Mouse (Mus musculus) right cerebral cortex, postnatal 4 days (tissue): ENCODE data around the gene Epb41l4b.

Source experiments
- DNase-seq: peaks from one replicate; pipeline ENCODE4 v3.0.0-alpha.2; 2022

Epb41l4b gene

GRCm38 (mm10) chr4:57153068-57153835 lies 10.0 kb upstream of the Epb41l4b start:
- no peak for DNase-seq

- no peak for DNase-seq
Measured at GRCm38 (mm10) chr4:57148182-57148581, 4.9 kb upstream of the Epb41l4b start.

GRCm38 (mm10) chr4:57142374-57143025 lies 737 bp downstream of the Epb41l4b start:
- peak; percentile 38 for DNase-seq

DNA sequence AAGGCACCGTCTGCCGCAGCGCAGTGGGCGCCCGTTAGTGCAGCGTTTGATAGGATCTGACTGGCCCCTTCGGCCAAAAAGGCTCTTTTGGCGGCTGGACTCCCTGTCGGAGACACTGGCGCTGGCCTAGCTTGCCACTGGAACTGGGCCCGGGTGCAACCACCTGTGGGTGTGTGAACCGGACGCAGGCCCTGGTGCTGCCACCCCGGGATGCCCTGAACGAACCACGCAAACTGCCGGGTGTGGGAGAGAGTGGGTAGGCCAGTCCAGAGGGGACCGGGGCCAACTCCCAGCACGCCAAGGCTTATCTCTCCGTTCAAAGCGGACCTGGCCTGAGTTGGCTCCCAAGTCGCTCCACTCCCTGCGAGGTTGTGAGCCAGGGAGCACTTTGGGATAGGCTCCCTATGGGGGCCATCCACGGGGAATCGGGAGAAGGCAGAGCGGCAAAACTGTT lies 1.3 kb downstream of the Epb41l4b start:
- DNase-seq, result peak; percentile 19

DNA sequence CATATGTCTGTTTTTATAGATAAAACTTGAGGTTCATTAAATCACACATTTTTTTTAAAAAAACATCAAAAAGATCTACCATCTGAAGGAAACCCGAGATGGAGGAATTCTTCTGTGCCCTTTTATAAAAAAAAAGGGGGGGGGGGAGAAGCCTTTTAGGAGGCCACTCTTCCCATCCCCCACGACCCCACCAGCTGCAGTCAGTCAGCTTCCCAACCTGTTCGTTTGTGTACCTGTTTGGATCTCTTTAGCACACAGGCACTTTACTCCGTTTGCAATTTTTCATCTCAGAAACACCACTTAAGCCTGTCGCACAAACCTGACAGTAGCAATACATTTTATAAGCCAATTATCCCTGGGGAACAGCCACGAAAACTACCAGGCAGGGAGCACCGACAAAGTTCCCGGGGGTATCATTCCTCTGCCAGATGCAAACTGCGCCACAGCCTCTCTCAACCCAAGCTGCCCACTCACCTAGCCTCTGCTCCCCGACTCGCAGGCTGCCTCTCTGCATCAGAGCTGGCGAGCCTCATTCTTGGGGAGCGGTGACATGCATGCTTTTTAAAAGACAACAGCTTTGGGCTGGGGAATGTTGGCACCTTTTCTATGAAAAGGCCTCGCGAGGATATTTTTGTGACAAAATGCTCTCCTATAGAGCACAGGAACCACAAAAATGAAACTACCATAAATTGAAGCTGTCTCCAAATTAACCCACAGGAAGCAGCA lies 2.1 kb downstream of the Epb41l4b start:
- DNase-seq, result no peak

DNA sequence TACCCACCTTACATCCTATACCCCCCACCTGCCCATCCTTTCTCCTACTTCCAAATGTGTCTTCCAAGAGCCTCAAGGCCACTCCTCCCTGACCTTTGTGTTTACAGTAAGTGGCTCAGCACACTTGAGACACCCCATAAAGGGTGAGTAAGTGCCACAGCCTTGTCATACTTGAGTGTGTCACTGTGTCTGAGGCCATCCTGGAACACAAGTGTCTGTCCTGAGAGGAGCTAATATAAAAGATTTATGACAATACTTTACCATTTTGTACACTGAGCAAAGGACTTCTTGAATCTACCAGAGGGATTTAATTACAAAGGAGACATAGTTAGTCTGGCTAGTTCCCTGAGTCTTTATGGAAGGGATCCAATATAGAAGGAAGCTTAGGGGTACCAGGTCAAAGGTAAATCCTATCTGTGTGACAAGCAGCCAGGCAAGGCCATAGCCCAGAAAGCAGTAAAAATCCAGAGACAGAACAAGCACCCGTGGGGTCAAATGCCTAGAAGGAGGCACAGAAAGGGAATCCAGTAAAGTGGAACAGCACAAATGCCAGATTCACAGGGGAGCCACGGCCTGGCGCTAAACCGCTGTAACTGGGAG lies 2.9 kb downstream of the Epb41l4b start:
- no peak for DNase-seq

DNA sequence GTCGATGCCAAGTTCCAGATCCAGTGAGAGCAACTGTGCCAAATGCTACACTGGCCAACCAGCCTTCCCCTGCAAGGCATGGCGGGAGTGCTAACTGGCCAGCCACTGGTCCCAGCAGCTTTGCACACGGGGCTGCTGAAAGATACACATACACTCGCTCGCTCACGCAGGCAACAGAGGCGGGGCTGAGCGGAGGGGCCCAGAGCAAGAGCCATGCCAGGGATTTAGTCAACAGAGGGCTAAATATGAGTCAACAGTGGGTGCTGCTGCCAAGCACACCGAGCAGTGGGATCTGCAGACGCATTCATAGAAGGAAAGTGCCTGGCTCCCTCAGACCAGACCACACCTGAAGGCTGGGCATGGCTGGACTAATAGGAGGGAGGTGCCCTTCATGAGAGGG lies 3.8 kb downstream of the Epb41l4b start:
- DNase-seq, result no peak

DNA sequence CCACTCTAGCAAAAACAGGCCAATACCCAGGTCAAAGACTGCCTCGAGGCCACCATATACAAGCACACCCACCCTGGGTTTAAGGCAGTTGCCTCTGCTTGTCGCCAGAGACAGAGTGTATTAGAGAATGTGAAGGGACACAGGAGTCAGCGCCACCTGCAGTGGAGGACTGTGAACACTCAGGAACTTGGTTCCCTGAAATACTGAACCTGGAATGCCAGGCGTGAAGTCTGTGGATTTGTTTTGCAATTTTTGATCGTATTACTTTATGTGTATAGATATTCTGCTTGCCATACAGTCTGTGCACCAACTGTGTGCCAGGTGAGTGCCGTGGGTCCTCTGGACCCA lies 5.2 kb downstream of the Epb41l4b start:
- DNase-seq, result no peak

- no peak for DNase-seq
Measured at GRCm38 (mm10) chr4:57137371-57138092, 5.7 kb downstream of the Epb41l4b start.

DNA sequence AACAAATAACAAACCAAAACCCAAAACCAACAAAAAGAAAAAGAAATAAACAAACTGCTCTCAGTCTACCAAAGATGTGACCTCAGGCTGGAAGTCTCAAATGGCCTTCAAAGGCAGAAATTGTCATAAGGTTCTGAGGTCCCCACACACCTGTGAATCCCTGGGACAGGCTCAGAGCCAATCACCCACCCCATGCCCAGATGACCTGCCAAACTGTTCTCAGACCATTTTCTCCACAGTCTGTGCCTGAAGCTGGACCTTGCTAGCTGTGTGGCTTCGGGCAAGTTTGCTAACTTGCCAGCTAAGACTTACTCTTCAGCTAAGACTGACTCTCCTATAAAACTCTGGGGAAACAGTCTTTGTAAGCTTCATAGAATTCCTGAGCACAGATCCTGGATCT lies 7.8 kb downstream of the Epb41l4b start:
- DNase-seq, result no peak

DNA sequence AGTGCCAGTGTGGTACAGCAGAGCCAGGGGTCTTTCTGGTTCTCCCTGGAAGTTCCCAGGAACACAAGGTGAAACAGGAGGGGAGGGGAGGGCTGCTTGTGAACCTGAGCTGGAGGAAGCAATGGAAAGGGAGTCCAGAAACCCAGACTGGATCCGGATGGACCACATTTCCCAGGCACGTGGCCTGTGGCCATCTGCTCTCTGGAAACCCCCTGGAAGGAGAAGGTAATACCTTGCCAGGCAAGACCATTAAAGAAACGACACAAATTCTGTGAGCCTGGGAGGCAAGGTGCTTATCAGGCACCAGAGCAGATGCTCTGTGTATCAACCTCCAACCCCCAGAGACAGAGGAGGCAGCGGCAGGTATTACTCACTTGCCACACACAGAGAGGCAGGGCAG lies 8.7 kb downstream of the Epb41l4b start:
- DNase-seq, result no peak

DNA sequence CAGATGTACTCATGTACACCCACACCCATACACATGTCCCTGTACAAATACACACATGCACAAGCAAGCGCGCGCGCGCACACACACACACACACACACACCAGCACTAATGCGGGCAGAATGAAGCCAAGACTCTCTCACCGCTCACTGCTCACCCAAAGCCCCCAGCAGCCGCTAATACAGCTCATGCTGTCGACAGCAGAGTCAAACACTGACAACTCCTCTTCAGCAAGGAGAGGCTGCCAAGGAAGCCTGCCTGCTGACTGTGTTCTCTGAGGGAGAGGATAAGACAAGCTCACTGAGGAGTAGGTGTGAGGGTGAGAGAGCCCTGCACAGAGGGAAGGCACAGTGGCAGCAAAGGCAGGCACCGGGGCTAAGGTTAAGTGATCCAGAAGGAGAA lies 11.4 kb downstream of the Epb41l4b start:
- DNase-seq, result no peak

- DNase-seq, result no peak
Measured at GRCm38 (mm10) chr4:57129718-57130515, 13.3 kb downstream of the Epb41l4b start.

DNA sequence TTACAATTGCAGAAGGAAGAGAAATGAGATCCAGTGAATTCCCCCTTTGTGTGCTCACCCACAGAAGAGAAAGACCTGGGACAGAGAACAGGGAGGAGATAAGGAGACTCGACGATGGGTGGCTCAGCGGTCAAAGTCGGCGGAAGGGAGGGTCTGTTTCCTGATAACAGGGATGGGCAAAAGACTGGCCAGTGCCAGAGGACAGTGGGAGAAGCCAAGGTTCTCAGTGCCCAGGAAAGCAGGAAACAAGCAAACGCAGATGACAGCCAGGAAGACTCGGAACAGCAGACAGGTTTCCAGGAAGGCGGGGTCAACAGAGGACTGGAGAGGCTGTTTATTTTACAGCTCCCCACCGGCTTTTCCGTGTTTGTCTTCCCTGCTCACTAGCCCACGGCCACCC lies 20.2 kb downstream of the Epb41l4b start:
- no peak for DNase-seq

DNA sequence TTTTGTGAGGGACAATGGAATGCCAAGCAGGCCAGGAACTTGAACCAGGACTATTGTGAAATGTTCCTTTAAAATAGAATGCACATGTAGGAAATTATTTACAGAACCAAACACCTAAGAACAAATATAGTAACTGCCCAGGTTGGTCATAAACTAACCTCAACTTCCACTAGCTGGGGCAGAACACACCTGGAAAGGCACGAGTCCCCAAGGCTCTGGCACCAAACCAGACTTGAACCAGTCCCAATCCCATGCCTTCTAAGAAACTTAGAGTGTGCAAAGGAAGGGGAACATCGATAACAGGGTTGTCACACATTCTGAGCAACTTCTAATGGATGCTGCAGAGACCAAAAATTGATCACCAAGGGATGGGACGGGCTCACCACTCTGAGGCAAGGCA lies 21.1 kb downstream of the Epb41l4b start:
- DNase-seq, result no peak

- DNase-seq, result no peak
Measured at GRCm38 (mm10) chr4:57120563-57120962, 22.7 kb downstream of the Epb41l4b start.

- DNase-seq, result no peak
Measured at GRCm38 (mm10) chr4:57119976-57120375, 23.3 kb downstream of the Epb41l4b start.

GRCm38 (mm10) chr4:57118883-57119282 lies 24.4 kb downstream of the Epb41l4b start:
- DNase-seq, result no peak

- no peak for DNase-seq
Measured at GRCm38 (mm10) chr4:57116278-57116677, 27.0 kb downstream of the Epb41l4b start.

DNA sequence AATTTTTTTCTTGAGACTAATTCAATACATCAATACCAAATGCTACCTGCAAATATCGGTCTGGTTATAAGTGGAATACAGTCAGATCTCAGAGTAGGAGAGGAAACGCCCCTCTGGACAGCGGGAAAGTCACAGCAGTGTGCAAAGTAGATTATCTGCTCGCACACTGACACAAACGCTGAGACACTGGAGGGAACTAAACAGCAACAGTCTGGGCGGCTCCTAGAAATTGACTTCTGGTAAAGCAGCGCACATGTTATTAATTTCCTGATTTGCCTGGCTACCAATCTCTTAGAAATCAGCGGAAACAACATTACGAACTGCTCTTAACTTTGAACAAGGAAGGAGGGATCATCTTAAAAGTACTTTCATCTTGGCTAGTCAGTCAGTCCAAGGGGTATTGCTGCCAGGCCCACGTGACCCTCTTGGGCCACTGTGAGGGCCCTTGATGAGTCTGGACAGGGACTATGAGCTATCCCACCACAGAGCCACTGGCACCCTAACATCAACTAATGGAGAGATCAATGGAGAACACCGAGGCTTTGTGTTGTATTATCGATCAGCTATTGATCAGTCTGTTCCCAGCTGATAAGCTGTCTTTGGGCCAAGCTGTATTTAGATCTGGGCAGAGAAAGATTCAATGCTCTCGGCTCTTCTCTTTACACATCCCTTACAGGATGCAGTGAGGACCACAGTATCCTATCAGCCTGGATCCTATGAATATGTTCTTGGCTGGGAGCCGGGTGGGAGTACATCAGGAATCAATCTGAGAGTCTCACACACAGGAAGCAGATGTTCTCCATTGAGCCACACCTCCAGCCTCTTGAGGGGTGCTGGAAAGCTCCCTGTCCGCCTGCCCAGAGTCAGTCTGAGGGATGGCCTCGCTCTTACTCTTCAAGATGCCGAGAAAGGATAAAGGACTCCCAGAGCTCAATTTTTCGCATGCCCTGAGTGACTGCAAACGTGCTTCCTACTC lies 28.3 kb downstream of the Epb41l4b start:
- no peak for DNase-seq
